Mouse (Mus musculus): ENCODE results near the gene Xbp1. TPM values are rescaled to one million over a fixed set of nuclear protein-coding genes. Genes with fewer than 3 reads are reported as not detected.
A peak's percentile ranks its signal among the peaks of the same experiment; 100 is the strongest.
"Not testable (repeated sequence)": the region's sequence is repeated elsewhere in the genome, so short reads cannot be mapped to it uniquely, and the experiment has no call there.

The Xbp1 gene
- polyA plus RNA-seq, 1 experiment from 2014 or later = 93.9 TPM

DNA sequence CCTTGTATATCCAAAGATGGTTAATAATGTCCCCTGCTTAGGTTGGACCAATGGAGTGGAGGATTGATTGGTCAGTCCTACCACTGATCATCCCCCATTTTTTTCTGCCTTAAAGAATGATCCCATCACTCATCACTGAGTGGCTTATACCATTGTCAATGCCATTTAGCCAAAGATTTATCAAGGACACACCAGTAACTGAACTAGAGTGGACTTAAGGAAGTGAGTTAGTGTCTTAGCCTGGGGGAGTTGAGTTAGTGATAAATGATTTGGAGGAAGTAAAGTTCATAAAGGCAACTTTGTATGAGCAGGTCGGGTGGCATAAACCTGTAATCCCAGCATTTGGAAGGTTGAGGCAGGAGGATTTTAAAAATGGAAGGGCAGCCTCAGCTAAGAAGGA lies 22.8 kb downstream of the Xbp1 start:
- H3K36me3 ChIP-seq (replicated peaks) = peaks cover 20% of the 10 kb centered on the region
- no peaks in the 10 kb centered on the region for H3K27me3 ChIP-seq (ENCODE audit: poor library complexity, severe bottlenecking)
- no peaks in the 10 kb centered on the region for H3K9me3 ChIP-seq
- WGBS = 84% methylated on average over 1 of the region's 1 CpGs
- no peak overlapping the region for H3K4me3 ChIP-seq
- peaks cover 27% of the 10 kb centered on the region for H3K4me1 ChIP-seq
- no peak overlapping the region for H3K27ac ChIP-seq
- DNase-seq (ENCODE audit: extremely low spot score, low spot score) = no peak

GRCm38 (mm10) chr11:5544709-5545108 lies 24.2 kb downstream of the Xbp1 start:
- H3K4me3 ChIP-seq; H3K27me3 ChIP-seq (ENCODE audit: poor library complexity, severe bottlenecking); H3K36me3 ChIP-seq (replicated peaks); H3K9me3 ChIP-seq; DNase-seq (ENCODE audit: extremely low spot score, low spot score); H3K27ac ChIP-seq: not testable (repeated sequence)
- 85% methylated on average over 1 of the region's 1 CpGs for WGBS
- peaks cover 21% of the 10 kb centered on the region for H3K4me1 ChIP-seq

GRCm38 (mm10) chr11:5545457-5545856 lies 25.0 kb downstream of the Xbp1 start:
- 83% methylated on average over 4 of the region's 4 CpGs for WGBS

DNA sequence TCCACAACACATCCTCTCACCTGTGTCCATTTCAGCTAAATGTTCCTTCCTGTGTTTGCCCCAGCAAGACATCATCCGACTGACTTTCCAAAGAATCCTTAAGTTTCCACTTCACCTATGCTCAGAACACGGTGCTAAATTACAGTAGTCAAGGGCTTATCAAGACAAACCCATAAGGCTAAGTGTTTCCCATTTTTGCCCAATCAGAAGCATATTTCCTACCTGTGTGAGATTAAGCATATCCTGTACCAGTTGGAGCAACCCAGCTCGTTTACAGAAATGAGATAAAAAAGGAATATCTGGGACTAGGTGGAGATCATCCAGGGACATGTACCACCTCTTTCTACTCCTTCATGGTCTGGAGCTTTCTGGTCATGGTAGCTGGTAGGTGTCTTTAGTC lies 26.2 kb downstream of the Xbp1 start:
- H3K27ac ChIP-seq = no peak overlapping the region
- H3K4me1 ChIP-seq = peaks cover 6% of the 10 kb centered on the region; the same call in 1 of the 2 replicates
- 91% methylated on average over 3 of the region's 3 CpGs for WGBS
- H3K36me3 ChIP-seq (replicated peaks) = no peaks in the 10 kb centered on the region
- no peaks in the 10 kb centered on the region for H3K27me3 ChIP-seq (ENCODE audit: poor library complexity, severe bottlenecking)
- H3K4me3 ChIP-seq = no peak overlapping the region
- no peak for DNase-seq (ENCODE audit: extremely low spot score, low spot score)
- peaks cover 15% of the 10 kb centered on the region; the same call in 1 of the 2 replicates for H3K9me3 ChIP-seq

More at GRCm38 (mm10) chr11:5545457-5545856, 25.0 kb downstream of the Xbp1 start:
- H3K27me3 ChIP-seq (ENCODE audit: poor library complexity, severe bottlenecking) = no peaks in the 10 kb centered on the region
- no peak overlapping the region for H3K27ac ChIP-seq
- H3K36me3 ChIP-seq (replicated peaks) = peaks cover under 1% of the 10 kb centered on the region; the same call in 1 of the 2 replicates
- no peak overlapping the region for H3K4me3 ChIP-seq
- H3K9me3 ChIP-seq = peaks cover 11% of the 10 kb centered on the region; the same call in 1 of the 2 replicates
- no peak for DNase-seq (ENCODE audit: extremely low spot score, low spot score)
- H3K4me1 ChIP-seq = peaks cover 18% of the 10 kb centered on the region

DNA sequence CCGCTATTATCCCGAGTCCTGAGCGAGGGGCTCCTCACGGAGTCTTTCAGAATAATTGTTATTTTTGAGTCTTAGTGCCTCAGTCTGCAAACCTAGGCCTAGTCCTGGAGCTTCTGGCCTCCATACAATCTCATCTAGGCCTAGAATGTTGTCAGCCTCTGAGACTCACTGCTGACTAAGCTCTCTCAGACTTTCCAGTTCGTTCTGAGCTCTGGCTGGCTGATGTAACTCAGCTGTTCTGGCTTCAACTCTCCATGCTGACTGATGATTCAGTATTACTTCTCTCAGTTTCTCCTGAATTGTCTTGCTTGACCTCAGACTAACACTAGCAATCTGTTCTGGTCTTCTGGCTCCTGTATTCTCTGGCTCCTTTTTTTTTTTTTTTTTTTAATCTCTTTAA lies 31.0 kb downstream of the Xbp1 start:
- 92% methylated on average over 5 of the region's 5 CpGs for WGBS
- DNase-seq (ENCODE audit: extremely low spot score, low spot score) = no peak
- no peak overlapping the region for H3K4me3 ChIP-seq

DNA sequence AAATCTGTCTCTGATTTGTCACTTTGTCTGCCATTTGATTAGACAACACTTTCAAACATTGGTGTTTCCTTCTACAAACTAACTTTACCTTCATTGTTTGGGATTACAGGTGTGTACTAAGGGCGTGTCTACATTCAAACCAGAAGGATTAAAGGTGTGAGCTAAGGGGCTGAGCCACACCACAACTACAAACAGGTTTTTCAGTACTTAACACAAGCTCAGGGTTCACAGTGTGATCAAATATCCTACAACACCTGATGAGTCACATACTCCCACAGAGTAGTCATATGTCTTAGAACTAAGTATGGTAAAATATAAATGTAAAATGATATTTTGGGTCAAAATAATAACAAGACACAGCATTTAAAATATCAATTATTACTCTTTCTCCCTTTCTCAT lies 31.5 kb downstream of the Xbp1 start:
- no peaks in the 10 kb centered on the region for H3K4me1 ChIP-seq
- H3K4me3 ChIP-seq = no peak overlapping the region
- H3K27me3 ChIP-seq (ENCODE audit: poor library complexity, severe bottlenecking) = no peaks in the 10 kb centered on the region
- DNase-seq (ENCODE audit: extremely low spot score, low spot score) = no peak
- H3K36me3 ChIP-seq (replicated peaks) = no peaks in the 10 kb centered on the region
- WGBS = 70% methylated on average over 1 of the region's 1 CpGs
- H3K27ac ChIP-seq = no peak overlapping the region
- H3K9me3 ChIP-seq = peaks cover 15% of the 10 kb centered on the region; the same call in 1 of the 2 replicates

More for the DNA sequence above, 31.0 kb downstream of the Xbp1 start:
- Histone ChIP-seq H3K36me3 (replicated peaks) (no peaks in the 10 kb centered on the region), H3K27me3 (ENCODE audit: poor library complexity, severe bottlenecking) (no peaks in the 10 kb centered on the region), H3K4me1 (no peaks in the 10 kb centered on the region), H3K27ac (no peak overlapping the region), H3K9me3 (peaks cover 15% of the 10 kb centered on the region; the same call in 1 of the 2 replicates)

GRCm38 (mm10) chr11:5560273-5560672 lies 39.8 kb downstream of the Xbp1 start:
- no peaks in the 10 kb centered on the region for H3K36me3 ChIP-seq (replicated peaks)
- WGBS = 80% methylated on average over 3 of the region's 3 CpGs
- no peaks in the 10 kb centered on the region for H3K9me3 ChIP-seq

DNA sequence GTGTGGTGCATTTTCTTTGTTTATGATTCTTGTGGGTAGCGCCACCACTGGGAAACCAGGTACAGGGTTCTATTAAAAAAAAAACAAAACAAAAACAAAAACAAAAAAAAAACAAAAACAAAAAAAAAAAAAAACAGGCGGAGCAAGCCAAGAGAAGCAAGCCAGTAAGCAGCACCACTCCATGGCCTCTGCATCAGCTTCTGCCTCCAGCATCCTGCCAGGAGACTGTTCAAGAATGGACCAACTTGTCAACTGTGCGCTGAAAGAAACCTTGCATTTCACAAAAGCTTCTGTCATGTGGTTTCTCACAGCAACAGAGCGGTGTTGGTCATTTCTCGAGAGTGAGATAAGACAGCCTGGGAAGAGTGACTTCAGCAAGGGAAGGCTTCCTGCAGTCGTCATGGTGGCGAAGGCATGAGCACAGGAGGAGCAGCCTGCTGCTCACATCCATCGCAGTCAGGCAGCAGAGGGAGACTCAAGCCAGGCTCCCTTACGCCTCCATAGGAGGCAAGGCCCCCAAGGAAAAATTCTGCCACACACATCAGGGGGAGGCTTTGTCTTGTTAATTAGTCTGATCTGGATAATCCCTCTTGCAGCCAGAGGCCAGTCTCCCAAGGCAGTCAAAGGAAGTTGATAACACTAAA lies 42.3 kb downstream of the Xbp1 start:
- 18% methylated on average over 9 of the region's 9 CpGs for WGBS

More at GRCm38 (mm10) chr11:5560273-5560672, 39.8 kb downstream of the Xbp1 start:
- no peak overlapping the region for H3K27ac ChIP-seq
- H3K4me3 ChIP-seq = no peak overlapping the region
- peaks cover 24% of the 10 kb centered on the region for H3K4me1 ChIP-seq
- DNase-seq (ENCODE audit: extremely low spot score, low spot score) = no peak
- H3K27me3 ChIP-seq (ENCODE audit: poor library complexity, severe bottlenecking) = peaks cover 27% of the 10 kb centered on the region

DNA sequence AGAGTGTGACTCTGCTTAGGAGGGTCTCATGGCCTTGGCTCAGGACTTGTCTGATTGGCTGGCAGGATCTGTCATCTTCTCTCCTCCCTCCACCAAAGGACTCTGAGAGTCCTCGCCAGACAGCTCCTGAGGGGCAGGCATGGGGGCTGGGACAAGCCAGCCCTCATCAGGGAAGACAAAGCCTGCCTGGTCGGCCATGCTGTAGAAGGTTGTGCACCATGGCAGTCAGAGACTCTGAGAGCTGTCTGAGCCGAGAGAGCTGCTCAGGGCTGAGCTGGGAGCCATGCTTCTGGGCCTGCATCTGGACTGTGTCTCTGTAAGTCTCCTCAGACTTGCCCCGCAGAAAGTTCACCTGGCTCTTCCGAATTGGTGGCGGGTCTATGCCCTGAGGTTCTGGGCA lies 43.4 kb downstream of the Xbp1 start:
- H3K27ac ChIP-seq = 0 out of 2 replicates have a peak overlapping the region, but pooled peaks have one; percentile 21

More for the DNA sequence above, 42.3 kb downstream of the Xbp1 start:
- Histone ChIP-seq H3K4me3 (no peak overlapping the region; the same call in 1 of the 2 replicates), H3K27me3 (ENCODE audit: poor library complexity, severe bottlenecking) (peaks cover 27% of the 10 kb centered on the region), H3K36me3 (replicated peaks) (no peaks in the 10 kb centered on the region), H3K4me1 (peaks cover 24% of the 10 kb centered on the region), H3K27ac (no peak overlapping the region), H3K9me3 (no peaks in the 10 kb centered on the region)
- peak; percentile 28 for DNase-seq (ENCODE audit: extremely low spot score, low spot score)

DNA sequence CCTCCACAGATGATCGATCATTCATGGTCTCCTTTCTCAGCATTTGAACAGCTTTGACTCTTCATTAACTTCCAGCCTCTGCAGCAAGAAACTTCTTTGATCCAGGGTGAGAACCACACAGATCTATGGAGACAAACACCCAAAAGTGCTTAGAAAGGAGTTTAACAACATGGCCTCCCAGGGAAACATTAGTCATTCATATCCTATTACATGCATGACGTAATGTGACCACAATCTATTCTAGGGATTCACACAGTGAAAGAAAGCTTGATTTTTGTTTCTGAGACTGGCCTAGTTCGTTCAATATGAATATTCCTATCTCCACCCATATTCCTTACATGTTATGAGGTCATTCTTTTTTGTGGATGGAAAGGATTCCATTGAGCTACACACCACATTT lies 45.1 kb downstream of the Xbp1 start:
- Histone ChIP-seq H3K4me1 (peaks cover 22% of the 10 kb centered on the region), H3K9me3 (no peaks in the 10 kb centered on the region), H3K36me3 (replicated peaks) (no peaks in the 10 kb centered on the region), H3K4me3 (no peak overlapping the region), H3K27ac (no peak overlapping the region), H3K27me3 (ENCODE audit: poor library complexity, severe bottlenecking) (peaks cover 15% of the 10 kb centered on the region)
- DNase-seq (ENCODE audit: extremely low spot score, low spot score) = no peak
- 90% methylated on average over 3 of the region's 3 CpGs for WGBS

More for the DNA sequence above, 43.4 kb downstream of the Xbp1 start:
- Histone ChIP-seq H3K9me3 (no peaks in the 10 kb centered on the region), H3K27me3 (ENCODE audit: poor library complexity, severe bottlenecking) (peaks cover 22% of the 10 kb centered on the region), H3K36me3 (replicated peaks) (no peaks in the 10 kb centered on the region), H3K4me3 (no peak overlapping the region), H3K4me1 (peaks cover 24% of the 10 kb centered on the region)
- 58% methylated on average over 6 of the region's 6 CpGs for WGBS
- DNase-seq (ENCODE audit: extremely low spot score, low spot score) = no peak

- Histone ChIP-seq H3K4me3 (no peak overlapping the region), H3K36me3 (replicated peaks) (no peaks in the 10 kb centered on the region), H3K27ac (no peak overlapping the region), H3K9me3 (no peaks in the 10 kb centered on the region), H3K4me1 (peaks cover 17% of the 10 kb centered on the region), H3K27me3 (ENCODE audit: poor library complexity, severe bottlenecking) (peaks cover 15% of the 10 kb centered on the region)
- 71% methylated on average over 2 of the region's 2 CpGs for WGBS
- DNase-seq (ENCODE audit: extremely low spot score, low spot score) = no peak
Measured at GRCm38 (mm10) chr11:5566506-5566905, 46.0 kb downstream of the Xbp1 start.

DNA sequence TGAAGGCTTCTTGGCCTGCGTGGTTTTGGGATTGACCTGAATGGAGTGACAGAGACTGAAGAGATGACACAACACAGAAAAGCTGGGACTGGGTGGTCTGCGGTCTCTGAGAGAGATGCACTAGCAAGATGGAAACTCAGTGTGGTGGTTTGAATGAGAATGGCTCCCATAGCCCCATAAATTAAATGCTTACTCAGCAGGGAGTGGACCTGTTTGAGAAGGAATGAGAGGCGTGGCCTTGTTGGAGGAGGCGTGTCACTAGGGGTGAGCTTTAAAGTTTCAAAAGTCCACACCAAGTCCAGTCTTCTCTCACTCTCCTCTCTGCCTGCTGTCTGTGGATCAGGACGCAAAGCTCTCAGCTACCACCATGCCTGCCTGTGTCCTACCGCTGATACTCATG lies 47.2 kb downstream of the Xbp1 start:
- no peak overlapping the region for H3K27ac ChIP-seq
- H3K36me3 ChIP-seq (replicated peaks) = no peaks in the 10 kb centered on the region

GRCm38 (mm10) chr11:5568082-5568481 lies 47.6 kb downstream of the Xbp1 start:
- Histone ChIP-seq H3K4me3 (no peak overlapping the region), H3K27ac (no peak overlapping the region), H3K9me3 (no peaks in the 10 kb centered on the region), H3K27me3 (ENCODE audit: poor library complexity, severe bottlenecking) (0 out of 2 replicates have a peak, but pooled peaks cover 6% of the 10 kb centered on the region), H3K36me3 (replicated peaks) (no peaks in the 10 kb centered on the region), H3K4me1 (peaks cover 9% of the 10 kb centered on the region)
- WGBS = 94% methylated on average over 5 of the region's 5 CpGs
- DNase-seq (ENCODE audit: extremely low spot score, low spot score) = no peak

More for the DNA sequence above, 47.2 kb downstream of the Xbp1 start:
- DNase-seq (ENCODE audit: extremely low spot score, low spot score) = no peak
- Histone ChIP-seq H3K4me1 (peaks cover 14% of the 10 kb centered on the region), H3K9me3 (no peaks in the 10 kb centered on the region), H3K27me3 (ENCODE audit: poor library complexity, severe bottlenecking) (0 out of 2 replicates have a peak, but pooled peaks cover 6% of the 10 kb centered on the region), H3K4me3 (no peak overlapping the region)
- WGBS = 92% methylated on average over 6 of the region's 6 CpGs
